Mouse (Mus musculus) sigmoid colon, adult 10 weeks (tissue): ENCODE measurements around the gene Mamdc2. TPM values are rescaled to one million over a fixed set of nuclear protein-coding genes. Genes with fewer than 3 reads are reported as not detected.

Experiments used
- polyA plus RNA-seq: library from polyadenylated mRNA; stranded (reverse); fragments of 350-450 nt; fragmentation: Illumina TruSeq; extraction: RNeasy Lipid Tissue Mini Kit (QIAGEN cat#74804); gene quantifications from one replicate; pipeline ENCODE4 v1.2.3, GENCODE M21; 2014; ENCODE audit warnings: low read depth, low replicate concordance

The Mamdc2 gene
- 14.6 TPM for polyA plus RNA-seq

DNA sequence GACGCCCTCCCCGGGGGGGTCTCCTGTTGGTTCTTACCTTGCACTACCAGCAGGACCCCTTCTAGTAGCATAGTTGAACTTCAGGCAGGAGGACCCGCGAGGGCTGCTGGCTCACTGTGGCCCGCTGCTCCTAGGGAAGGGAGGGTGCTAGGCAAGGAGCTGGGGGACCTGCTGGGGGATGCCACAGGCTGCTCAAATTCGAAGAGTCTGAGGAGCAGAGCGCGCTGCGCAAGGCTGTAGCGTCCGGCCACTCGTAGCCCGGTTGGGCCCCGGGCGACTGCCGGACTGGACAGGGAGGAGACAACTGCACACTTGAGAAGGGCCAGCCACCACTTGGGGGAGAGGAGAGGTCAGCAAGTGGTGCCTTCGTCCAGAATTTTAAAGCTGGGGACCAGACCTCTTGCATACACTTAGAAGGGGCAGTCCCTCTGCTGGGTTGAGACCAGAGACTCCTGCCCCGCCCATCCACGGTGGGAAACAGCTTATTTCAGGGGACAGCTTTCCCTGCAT lies at the start of gene Mamdc2:
Gene Mamdc2, minus strand, starts transcription at position 455 of the 510 bp plus-strand sequence.

DNA sequence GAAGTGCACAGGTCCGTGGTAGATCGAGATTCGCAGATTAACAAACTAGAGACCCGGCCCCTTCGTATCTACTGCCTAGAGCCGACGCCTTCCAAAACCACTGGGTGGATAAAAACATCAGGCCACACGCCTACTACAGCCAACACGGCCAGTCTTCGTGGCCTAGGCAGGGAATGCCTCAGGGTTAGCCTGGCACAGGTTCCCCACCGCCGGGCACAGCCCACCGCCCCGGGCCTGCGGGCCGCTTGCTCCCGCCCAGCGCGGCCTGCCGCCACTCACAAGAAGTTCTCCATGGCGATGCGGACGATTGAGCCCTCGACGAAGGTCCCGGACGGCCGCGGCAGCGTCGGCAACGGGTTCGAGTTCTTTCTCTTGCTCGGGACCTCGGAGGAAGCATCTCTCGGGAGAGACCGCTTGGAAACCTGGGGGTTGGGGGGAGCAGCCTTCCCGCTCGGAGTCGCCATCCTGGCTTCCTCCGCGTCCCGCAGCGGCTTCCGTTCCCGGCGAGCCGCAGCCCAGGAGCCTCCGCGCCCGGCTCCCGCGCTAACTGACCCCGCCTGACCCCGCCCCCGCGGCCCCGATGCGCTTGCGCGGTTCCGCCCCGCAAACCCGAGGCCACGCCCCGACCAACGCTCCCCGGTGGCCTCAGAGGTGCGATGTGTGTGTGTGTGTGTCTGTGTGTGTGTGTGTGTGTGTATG lies 174.7 kb downstream of the Mamdc2 start, which contains the start of gene Smc5:
Gene Smc5, minus strand, starts transcription at position 543 of the 699 bp plus-strand sequence.

Other genes with a start within 250 kb of the Mamdc2 start
- 104 TPM for gene Smc5, start 174.5 kb downstream of the Mamdc2 start, polyA plus RNA-seq
- gene 1700028P14Rik, start 204.4 kb upstream of the Mamdc2 start, polyA plus RNA-seq, result not detected
- 28.5 TPM for gene Ptar1, start 239.0 kb upstream of the Mamdc2 start, polyA plus RNA-seq